Mouse (Mus musculus): ENCODE measurements around the gene Il2rg.
A peak's percentile ranks its signal among the peaks of the same experiment; 100 is the strongest.

Il2rg gene

GRCm38 (mm10) chrX:101260441-101261325 lies 7.4 kb downstream of the Il2rg start:
- no peak for DNase-seq (ENCODE audit: low spot score in 2 of 2)

- DNase-seq (ENCODE audit: low spot score in 2 of 2) = no peak
These were observed 11.5 kb downstream of the Il2rg start for GRCm38 (mm10) chrX:101256603-101257002.

DNA sequence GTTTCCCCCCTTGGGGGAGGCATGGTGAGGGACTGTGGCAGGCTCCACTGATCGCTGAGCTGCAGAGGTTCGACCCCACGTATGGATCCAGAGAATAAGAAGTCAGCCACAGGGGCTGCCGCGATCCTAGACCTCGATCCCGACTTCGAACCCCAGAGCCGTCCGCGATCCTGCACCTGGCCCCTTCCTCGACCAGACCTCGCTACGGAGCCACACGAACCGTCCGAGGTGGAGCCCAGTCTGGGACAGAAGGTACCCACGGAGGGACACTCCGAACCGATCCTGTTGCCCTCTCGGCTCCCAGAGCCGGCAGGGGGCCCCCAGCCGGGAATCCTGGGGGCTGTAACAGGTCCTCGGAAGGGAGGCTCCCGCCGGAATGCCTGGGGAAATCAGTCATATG lies 13.3 kb downstream of the Il2rg start:
- no peak for DNase-seq (ENCODE audit: low spot score in 2 of 2)

GRCm38 (mm10) chrX:101253952-101254729 lies 13.9 kb downstream of the Il2rg start, which contains the start of gene Foxo4:
Gene Foxo4, plus strand, starts transcription at chrX:101254528.
- DNase-seq (ENCODE audit: low spot score in 2 of 2) = peak; percentile 77 to 79

- DNase-seq (ENCODE audit: low spot score in 2 of 2) = no peak
These were observed 23.0 kb downstream of the Il2rg start for GRCm38 (mm10) chrX:101245011-101245410.

DNA sequence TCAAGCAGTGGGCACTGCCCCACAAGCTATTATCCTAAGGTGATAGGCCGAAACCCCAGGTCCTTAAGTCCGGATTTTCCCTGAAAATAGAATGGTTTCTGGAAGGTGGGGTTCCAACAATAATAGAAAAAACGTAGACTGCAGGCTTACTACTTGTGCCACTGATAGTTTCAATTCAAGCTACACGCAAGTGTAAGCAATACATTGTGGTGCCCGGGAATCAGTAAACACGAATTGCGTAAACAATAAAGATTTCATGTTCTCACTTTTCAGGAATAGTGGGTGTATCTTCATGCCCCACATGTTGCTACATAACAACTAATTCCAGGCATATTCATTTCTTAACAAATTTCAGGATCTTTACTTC lies 45.3 kb downstream of the Il2rg start:
- no peak for DNase-seq (ENCODE audit: low spot score in 2 of 2)

GRCm38 (mm10) chrX:101221834-101222795 lies 45.9 kb downstream of the Il2rg start, which contains the start of gene Snx12:
Gene Snx12, minus strand, starts transcription at chrX:101222563.
- peak; percentile 85 to 86 for DNase-seq (ENCODE audit: low spot score in 2 of 2)
